Mouse (Mus musculus): Measurements from ENCODE around the gene Nhlrc4.

DNA sequence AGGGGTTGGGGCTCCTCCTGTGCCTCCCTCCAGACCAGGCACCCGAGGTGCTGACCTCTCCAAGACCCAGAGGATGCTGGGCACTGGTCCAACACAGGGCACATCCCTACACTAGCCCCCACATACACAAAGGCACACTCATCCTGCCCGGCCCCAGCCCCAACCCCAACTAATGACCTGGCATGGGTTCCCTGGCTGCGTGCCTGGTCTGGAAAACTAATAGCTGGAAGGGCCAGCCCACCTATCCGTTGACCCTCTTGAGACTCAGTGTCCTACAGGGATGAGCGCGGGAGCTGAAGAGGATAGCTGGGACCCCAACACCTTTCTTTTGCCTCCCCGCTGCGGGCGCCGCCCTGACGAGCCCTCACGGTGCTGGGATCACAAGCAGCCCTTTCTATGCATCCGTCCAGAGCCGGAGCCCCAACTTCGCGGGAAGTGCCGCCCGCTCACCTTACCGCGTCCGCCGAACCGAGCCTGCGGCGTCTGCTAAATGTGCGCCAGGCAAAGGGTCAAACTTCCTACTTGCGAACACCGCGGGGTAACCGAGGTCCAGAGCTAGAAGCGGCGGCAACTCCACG lies 6.6 kb upstream of the Nhlrc4 start:
- TF ChIP-seq CTCF (IDR thresholded peaks at IDR 0.05; ENCODE audit: control insufficient read depth, insufficient read depth, insufficient read length) (no peak), MYOD1 (IDR thresholded peaks at IDR 0.05; ENCODE audit: control insufficient read depth, insufficient read length, low read depth) (no peak), MAX (IDR thresholded peaks at IDR 0.05) (no peak), USF1 (IDR thresholded peaks at IDR 0.05; ENCODE audit: low read depth) (no peak)
